Mouse (Mus musculus): ENCODE results near the gene Ptcd1.
"Not testable (repeated sequence)": the region's sequence is repeated elsewhere in the genome, so short reads cannot be mapped to it uniquely, and the experiment has no call there.

- TF ChIP-seq CTCF (IDR thresholded peaks at IDR 0.05; ENCODE audit: control insufficient read depth, insufficient read depth, insufficient replicate concordance, low read depth, low read length); POLR2A (IDR thresholded peaks at IDR 0.05; ENCODE audit: control insufficient read depth, low read depth, low read length): not testable (repeated sequence)
Measured at GRCm38 (mm10) chr5:145101451-145101850, 65.5 kb downstream of the Ptcd1 start.

Data from testis, adult 2 months (tissue).